Mouse (Mus musculus) forebrain, embryonic 10.5 days (tissue): ENCODE results near the gene Zxdc. TPM values are rescaled to one million over a fixed set of nuclear protein-coding genes. Genes with fewer than 3 reads are reported as not detected.

ENCODE experiments used
- DNase-seq: peaks from one replicate; pipeline ENCODE4 v3.0.0-alpha.2; 2017; ENCODE audit warnings: low spot score; ENCODE audit errors: extremely low spot score
- H3K27ac ChIP-seq: fragments of 300-500 bp; sonication (generic); 2 replicates; pipeline ENCODE4 v1.5.1; 2016; ENCODE audit warnings: mild to moderate bottlenecking
- H3K27me3 ChIP-seq: fragments of 300-500 bp; sonication (generic); 2 replicates; pipeline ENCODE4 v1.6.1; 2016; ENCODE audit warnings: mild to moderate bottlenecking; ENCODE audit not compliant: poor library complexity, severe bottlenecking
- H3K36me3 ChIP-seq: fragments of 300-500 bp; sonication (generic); replicated peaks from 2 replicates; pipeline ENCODE4 v1.6.1; 2016; ENCODE audit warnings: mild to moderate bottlenecking, moderate library complexity
- H3K4me1 ChIP-seq: fragments of 300-500 bp; sonication (generic); 2 replicates; pipeline ENCODE4 v1.6.1; 2016
- H3K4me3 ChIP-seq: fragments of 300-500 bp; sonication (generic); 2 replicates; pipeline ENCODE4 v1.5.1; 2016; ENCODE audit warnings: mild to moderate bottlenecking, moderate library complexity
- H3K9me3 ChIP-seq: fragments of 300-500 bp; sonication (generic); 2 replicates; pipeline ENCODE4 v1.6.1; 2016; ENCODE audit warnings: mild to moderate bottlenecking, moderate library complexity
- WGBS: fragments of 180-500 bp; shearing (Covaris S2); methylation state at CpG from one replicate; pipeline ENCODE4 v1.1.7; 2016; 5-methylcytosine and 5-hydroxymethylcytosine counted together
- polyA plus RNA-seq: library from polyadenylated mRNA; unstranded; fragments of >200 nt; fragmentation: Nextera tagmentation; extraction: Ambion mirVana; gene quantifications from 2 replicates; pipeline ENCODE4 v1.2.1, GENCODE M21; 2016

Gene Zxdc
- 5.5 and 6.3 TPM in 2 replicates for polyA plus RNA-seq

DNA sequence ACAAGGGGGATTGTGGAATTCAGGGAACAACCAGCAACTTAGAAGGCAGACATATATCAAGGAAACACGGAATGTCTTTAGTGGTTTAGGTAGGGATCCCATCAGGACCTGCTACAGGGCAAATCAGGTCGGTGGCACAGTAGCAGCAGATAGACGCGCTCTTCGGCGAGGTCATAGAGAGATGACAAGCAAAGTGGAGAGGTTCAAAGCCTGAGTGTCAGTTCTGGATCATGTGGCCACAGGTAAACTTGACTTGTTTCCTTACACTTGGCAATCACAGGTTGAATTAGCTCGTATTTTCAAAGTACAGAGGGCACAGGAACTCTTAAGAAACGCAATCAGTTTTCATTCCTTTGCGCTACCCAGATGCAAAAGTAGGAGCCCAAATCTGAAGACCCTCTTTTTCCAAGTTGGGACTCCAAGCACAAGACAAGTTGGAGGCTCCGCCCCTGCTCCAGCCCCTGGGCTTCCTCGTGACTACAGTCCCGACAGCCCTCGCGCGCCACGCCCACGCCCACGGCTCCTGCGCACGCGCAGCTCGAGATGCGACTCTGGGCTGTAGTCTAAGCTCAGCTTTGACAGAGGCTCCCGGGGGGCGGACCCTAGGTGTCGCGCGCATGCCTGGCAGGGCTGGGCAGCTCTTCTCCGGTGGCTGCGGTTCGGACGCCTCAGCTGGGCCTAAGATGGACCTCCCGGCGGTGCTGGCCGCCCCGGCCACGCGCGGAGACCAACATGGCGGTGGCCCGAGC lies at the start of gene Zxdc:
Gene Zxdc (plus strand): TSS at position 517 of the 749 bp plus-strand sequence.
- no peaks in the 10 kb centered on the region for H3K9me3 ChIP-seq
- peak; percentile 97 for DNase-seq
- H3K27me3 ChIP-seq, result no peaks in the 10 kb centered on the region
- H3K36me3 ChIP-seq, result peaks cover 22% of the 10 kb centered on the region
- H3K4me1 ChIP-seq, result peaks cover 32% of the 10 kb centered on the region
- H3K27ac ChIP-seq, result peak within 1 kb of the TSS; percentile 90
- 6% methylated on average over 41 of the region's 41 CpGs for WGBS
- peak within 1 kb of the TSS; percentile 95 for H3K4me3 ChIP-seq

DNA sequence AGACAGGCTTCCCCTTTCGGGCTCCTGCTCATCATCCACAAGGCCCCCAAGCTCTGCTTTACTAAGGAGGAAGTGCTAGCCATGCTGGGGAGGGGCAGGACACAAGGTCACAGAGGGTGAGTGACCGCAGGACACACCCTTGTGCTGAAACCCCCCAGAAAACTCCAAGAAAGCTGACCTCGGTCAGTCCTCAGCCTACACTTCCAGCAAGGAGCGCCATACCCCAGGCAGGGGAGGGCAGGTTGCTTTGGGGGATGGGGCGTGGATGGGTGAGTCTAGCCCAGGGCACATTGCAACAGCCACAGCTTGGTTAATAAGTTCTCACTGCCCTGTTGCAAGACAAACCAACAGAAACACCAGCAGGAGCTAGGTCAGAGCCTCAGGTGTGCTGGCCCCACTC lies 48.9 kb upstream of the Zxdc start:
- H3K9me3 ChIP-seq, result peaks cover 8% of the 10 kb centered on the region; the same call in 1 of the 2 replicates
- no peak for DNase-seq
- WGBS, result 86% methylated on average over 5 of the region's 5 CpGs

DNA sequence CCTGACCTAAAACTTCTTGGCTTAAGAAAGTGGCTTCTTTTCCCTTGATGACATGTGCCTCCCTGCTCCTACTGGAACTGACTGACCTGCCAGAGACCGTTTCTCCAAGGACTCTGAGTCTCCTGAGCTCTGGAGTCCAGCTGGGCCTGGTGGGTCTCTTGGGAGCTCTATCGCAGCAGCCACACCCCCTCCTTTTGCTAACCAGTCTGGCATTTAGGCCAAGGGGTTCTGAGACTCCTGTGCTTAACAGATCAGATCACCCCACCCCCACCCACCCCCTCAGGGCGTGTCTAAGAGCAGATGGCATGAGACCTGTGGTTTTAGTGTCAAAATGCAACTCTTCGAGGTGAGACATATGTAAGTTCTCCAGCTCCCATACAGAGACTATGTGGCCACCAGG lies 47.5 kb upstream of the Zxdc start:
- DNase-seq, result no peak
- Histone ChIP-seq H3K9me3 (no peaks in the 10 kb centered on the region; the same call in 1 of the 2 replicates), H3K27me3 (peaks cover 24% of the 10 kb centered on the region), H3K4me1 (peaks cover 8% of the 10 kb centered on the region), H3K4me3 (no peak overlapping the region), H3K27ac (no peak overlapping the region), H3K36me3 (no peaks in the 10 kb centered on the region)
- 59% methylated on average over 4 of the region's 4 CpGs for WGBS

More for the DNA sequence above, 48.9 kb upstream of the Zxdc start:
- peaks cover 18% of the 10 kb centered on the region for H3K27me3 ChIP-seq
- no peaks in the 10 kb centered on the region for H3K36me3 ChIP-seq
- peaks cover 8% of the 10 kb centered on the region for H3K4me1 ChIP-seq
- H3K4me3 ChIP-seq, result no peak overlapping the region
- H3K27ac ChIP-seq, result no peak overlapping the region

- H3K27ac ChIP-seq, result no peak overlapping the region
- H3K36me3 ChIP-seq, result no peaks in the 10 kb centered on the region
- 88% methylated on average over 3 of the region's 3 CpGs for WGBS
- H3K4me3 ChIP-seq, result no peak overlapping the region
- no peaks in the 10 kb centered on the region for H3K9me3 ChIP-seq
- no peak for DNase-seq
- peaks cover 8% of the 10 kb centered on the region for H3K4me1 ChIP-seq
- peaks cover 24% of the 10 kb centered on the region for H3K27me3 ChIP-seq
These were observed 45.3 kb upstream of the Zxdc start for GRCm38 (mm10) chr6:90324026-90324425.

DNA sequence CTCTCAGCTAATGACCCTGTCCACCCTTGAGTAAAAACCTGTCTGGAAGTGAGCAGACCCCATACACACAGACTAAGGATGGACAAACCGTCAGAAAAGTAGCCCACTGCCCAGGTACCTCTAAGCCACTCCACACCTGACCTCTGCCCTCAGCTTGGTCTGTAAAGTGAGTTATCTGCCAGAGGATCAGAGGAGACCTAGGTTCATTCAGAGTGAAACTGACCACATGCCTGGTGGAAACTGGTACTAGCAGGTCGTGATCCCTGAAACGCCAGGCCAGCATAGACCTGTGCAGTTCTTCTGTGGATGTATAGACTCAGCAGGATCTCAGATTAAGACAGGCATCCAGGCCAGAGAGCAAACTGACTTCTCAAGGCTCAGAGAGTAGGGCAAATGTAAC lies 44.8 kb upstream of the Zxdc start:
- H3K4me3 ChIP-seq, result 0 out of 2 replicates have a peak overlapping the region, but pooled peaks have one; percentile 39
- WGBS, result 66% methylated on average over 3 of the region's 3 CpGs
- no peak overlapping the region for H3K27ac ChIP-seq
- peaks cover 24% of the 10 kb centered on the region for H3K27me3 ChIP-seq
- no peaks in the 10 kb centered on the region for H3K9me3 ChIP-seq
- H3K36me3 ChIP-seq, result no peaks in the 10 kb centered on the region
- DNase-seq, result no peak
- peaks cover 8% of the 10 kb centered on the region for H3K4me1 ChIP-seq

DNA sequence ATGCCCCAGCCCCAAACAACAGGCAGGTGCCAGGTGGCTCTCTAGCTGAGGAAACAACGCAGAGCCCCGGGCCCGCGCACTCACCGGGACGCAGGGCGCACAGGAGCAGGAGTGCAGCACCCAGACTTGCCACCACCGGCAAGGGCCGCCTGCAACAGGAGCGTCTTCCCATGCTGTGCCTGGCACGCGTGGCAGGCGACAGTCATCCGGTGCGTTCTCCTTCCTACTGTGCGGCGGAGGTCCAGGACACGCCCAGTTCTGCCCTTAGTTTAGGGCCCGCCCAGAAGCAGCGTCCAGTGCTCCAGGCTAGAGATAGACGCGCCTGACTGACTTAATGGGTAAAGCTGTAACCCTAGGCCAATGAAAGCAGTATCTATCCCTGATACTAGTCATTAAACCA lies 44.3 kb upstream of the Zxdc start, which contains the start of gene Chst13:
Gene Chst13 (minus strand): TSS at position 195 of the 400 bp plus-strand sequence.
- WGBS, result 2% methylated on average over 22 of the region's 22 CpGs
- Histone ChIP-seq H3K9me3 (no peaks in the 10 kb centered on the region), H3K4me1 (peaks cover 8% of the 10 kb centered on the region), H3K27ac (no peak within 1 kb of the TSS), H3K27me3 (peaks cover 24% of the 10 kb centered on the region), H3K36me3 (no peaks in the 10 kb centered on the region), H3K4me3 (peak within 1 kb of the TSS; percentile 39)
- DNase-seq, result peak; percentile 16

- 29% methylated on average over 6 of the region's 6 CpGs for WGBS
- peaks cover 8% of the 10 kb centered on the region for H3K4me1 ChIP-seq
- no peaks in the 10 kb centered on the region for H3K36me3 ChIP-seq
- H3K27me3 ChIP-seq, result peaks cover 24% of the 10 kb centered on the region
- no peak overlapping the region for H3K4me3 ChIP-seq
- DNase-seq, result no peak
- H3K9me3 ChIP-seq, result no peaks in the 10 kb centered on the region
- H3K27ac ChIP-seq, result no peak overlapping the region
These were observed 41.6 kb upstream of the Zxdc start for GRCm38 (mm10) chr6:90327670-90328069.

DNA sequence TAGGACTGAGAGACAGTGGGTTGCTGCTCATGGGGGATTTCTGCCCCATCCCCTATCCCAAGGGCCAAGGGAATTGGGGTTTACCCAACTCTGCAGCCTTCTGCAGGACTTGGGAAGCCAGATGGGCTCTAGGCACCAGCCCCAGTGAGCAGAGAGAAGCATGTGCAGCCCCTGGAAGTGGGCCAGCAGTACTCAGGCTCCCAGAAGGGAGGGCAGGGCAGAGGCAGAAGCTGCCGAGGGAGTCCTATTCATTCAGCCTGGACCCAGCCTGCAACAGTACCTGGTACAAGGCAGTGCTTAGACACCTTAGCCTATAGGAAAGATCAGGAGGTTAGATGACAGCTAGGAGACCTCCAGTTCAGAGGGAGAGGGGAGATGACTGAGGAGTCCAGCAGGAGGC lies 39.3 kb upstream of the Zxdc start:
- Histone ChIP-seq H3K27ac (no peak overlapping the region), H3K9me3 (no peaks in the 10 kb centered on the region), H3K4me1 (peaks cover 5% of the 10 kb centered on the region), H3K36me3 (no peaks in the 10 kb centered on the region), H3K4me3 (no peak overlapping the region), H3K27me3 (peaks cover 11% of the 10 kb centered on the region)
- 77% methylated on average over 1 of the region's 1 CpGs for WGBS
- DNase-seq, result no peak

DNA sequence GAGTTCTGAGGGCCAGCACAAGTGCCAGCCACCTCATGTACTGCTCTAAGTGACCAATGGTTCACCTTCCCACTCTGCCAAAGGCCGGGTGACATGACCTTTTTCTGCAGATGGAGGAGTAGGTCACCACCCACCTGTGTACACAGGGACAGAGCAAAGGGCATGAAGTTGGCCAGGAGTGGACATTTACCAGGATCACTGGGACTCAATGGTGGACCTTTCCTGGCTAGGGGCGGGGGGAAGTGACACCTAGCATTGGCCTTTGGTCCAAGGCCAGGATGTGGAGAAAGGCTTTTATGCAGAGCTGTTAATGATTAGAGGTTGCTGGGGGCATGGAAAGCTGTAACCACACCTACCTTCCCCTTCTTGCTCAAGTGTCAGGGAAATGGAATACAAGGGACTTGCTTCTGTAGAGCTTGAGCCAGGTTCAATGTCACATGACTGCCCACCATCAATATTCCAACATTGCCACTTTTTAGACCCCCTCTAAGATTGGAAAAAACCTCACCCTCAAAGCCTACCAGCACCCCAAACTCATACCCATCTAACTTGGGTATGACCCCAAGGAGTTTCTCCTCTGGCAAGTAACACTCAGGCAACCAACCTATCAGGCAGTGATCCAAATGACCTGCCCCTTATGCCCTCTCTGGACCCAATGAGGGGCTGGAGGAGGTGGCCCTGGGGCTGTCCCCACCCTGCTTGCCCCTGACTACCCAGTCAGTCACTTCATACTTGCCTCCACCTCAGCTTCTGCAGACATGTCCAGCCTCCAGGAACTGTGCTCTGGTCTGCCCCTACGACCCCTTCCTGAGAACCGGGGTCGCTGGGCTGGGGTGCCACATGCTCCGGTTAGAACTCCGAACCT lies 36.5 kb upstream of the Zxdc start, which contains the start of gene Uroc1:
Gene Uroc1 (plus strand): TSS at position 724 of the 865 bp plus-strand sequence.
- Histone ChIP-seq H3K4me3 (no peak within 1 kb of the TSS), H3K27me3 (no peaks in the 10 kb centered on the region), H3K36me3 (no peaks in the 10 kb centered on the region), H3K4me1 (no peaks in the 10 kb centered on the region), H3K9me3 (no peaks in the 10 kb centered on the region), H3K27ac (no peak within 1 kb of the TSS)
- no peak for DNase-seq
- WGBS, result 85% methylated on average over 7 of the region's 7 CpGs

GRCm38 (mm10) chr6:90334244-90334643 lies 35.0 kb upstream of the Zxdc start:
- no peaks in the 10 kb centered on the region for H3K9me3 ChIP-seq
- no peaks in the 10 kb centered on the region for H3K4me1 ChIP-seq
- H3K27ac ChIP-seq, result no peak overlapping the region
- no peak for DNase-seq
- WGBS, result 87% methylated on average over 3 of the region's 3 CpGs
- H3K27me3 ChIP-seq, result no peaks in the 10 kb centered on the region
- H3K36me3 ChIP-seq, result no peaks in the 10 kb centered on the region
- H3K4me3 ChIP-seq, result no peak overlapping the region

- Histone ChIP-seq H3K27ac (no peak overlapping the region), H3K9me3 (no peaks in the 10 kb centered on the region), H3K4me1 (no peaks in the 10 kb centered on the region), H3K36me3 (no peaks in the 10 kb centered on the region), H3K27me3 (no peaks in the 10 kb centered on the region), H3K4me3 (no peak overlapping the region)
- WGBS, result 92% methylated on average over 2 of the region's 2 CpGs
- no peak for DNase-seq
These were observed 26.9 kb upstream of the Zxdc start for GRCm38 (mm10) chr6:90342343-90342742.

GRCm38 (mm10) chr6:90347183-90347582 lies 22.1 kb upstream of the Zxdc start:
- Histone ChIP-seq H3K4me1 (no peaks in the 10 kb centered on the region), H3K27ac (no peak overlapping the region), H3K27me3 (no peaks in the 10 kb centered on the region), H3K36me3 (no peaks in the 10 kb centered on the region), H3K9me3 (no peaks in the 10 kb centered on the region), H3K4me3 (no peak overlapping the region)
- DNase-seq, result no peak
- WGBS, result 81% methylated on average over 4 of the region's 4 CpGs

DNA sequence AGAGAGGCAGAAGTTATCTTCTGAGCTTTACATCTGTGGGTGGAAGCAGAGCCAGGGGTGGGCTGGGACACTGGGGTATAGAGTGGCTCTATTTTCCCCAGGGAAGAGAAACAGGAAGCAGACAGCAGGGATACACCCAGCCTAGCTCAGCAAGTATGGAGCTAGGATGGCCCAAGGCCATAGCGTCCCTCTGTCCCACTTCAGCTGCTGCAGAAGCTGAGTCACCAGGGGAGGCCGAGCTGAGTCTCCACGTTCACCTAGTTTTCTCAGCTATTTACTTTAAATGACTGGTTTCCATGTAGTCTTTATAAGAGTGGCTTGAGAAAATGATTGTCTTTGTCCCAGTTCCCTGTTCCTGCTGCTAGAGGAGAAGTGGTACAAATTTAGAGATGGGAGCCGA lies 20.8 kb upstream of the Zxdc start:
- no peaks in the 10 kb centered on the region for H3K36me3 ChIP-seq
- no peak overlapping the region for H3K4me3 ChIP-seq
- DNase-seq, result no peak
- no peak overlapping the region for H3K27ac ChIP-seq
- 80% methylated on average over 4 of the region's 4 CpGs for WGBS
- no peaks in the 10 kb centered on the region for H3K9me3 ChIP-seq
- H3K27me3 ChIP-seq, result no peaks in the 10 kb centered on the region
- no peaks in the 10 kb centered on the region for H3K4me1 ChIP-seq
